Mouse (Mus musculus) frontal cortex, postnatal 36 days (tissue): ENCODE measurements at regions not wholly inside any gene's neighbourhood (a gene's known extent, or its start where the extent isn't known, plus 50 kb on each side); places are given as distances from the start of the nearest gene placed in this dataset.

Source experiments
- DNase-seq, 2 experiments: peaks; one replicate each; pipeline ENCODE4 v3.0.0; 2022; ENCODE audit warnings: low spot score in 2 of 2

- DNase-seq: no peak
Observed at GRCm38 (mm10) chr14:47857731-47858556, 209.7 kb downstream of the Ktn1 start.

GRCm38 (mm10) chr14:47862556-47862955 lies 214.3 kb downstream of the Ktn1 start:
- no peak for DNase-seq

GRCm38 (mm10) chr14:47863067-47863466 lies 214.8 kb downstream of the Ktn1 start:
- peak in 1 of 2 experiments; percentile 2 for DNase-seq

GRCm38 (mm10) chr14:47863701-47864100 lies 215.5 kb downstream of the Ktn1 start:
- no peak for DNase-seq

GRCm38 (mm10) chr14:47867017-47867416 lies 218.8 kb downstream of the Ktn1 start:
- DNase-seq: no peak

- DNase-seq: no peak
Observed at GRCm38 (mm10) chr14:47868258-47868780, 220.1 kb downstream of the Ktn1 start.

- DNase-seq: no peak
Observed at GRCm38 (mm10) chr14:47876585-47876984, 228.3 kb downstream of the Ktn1 start.

- no peak for DNase-seq
Observed at GRCm38 (mm10) chr14:47877167-47877566, 228.9 kb downstream of the Ktn1 start.

GRCm38 (mm10) chr14:47877771-47878443 lies 229.7 kb downstream of the Ktn1 start:
- DNase-seq: no peak

- peak in 1 of 2 experiments; percentile 8 for DNase-seq
Observed at GRCm38 (mm10) chr14:47885326-47885725, 235.3 kb upstream of the Peli2 start.

- no peak for DNase-seq
Observed at GRCm38 (mm10) chr14:47890251-47891198, 230.1 kb upstream of the Peli2 start.

GRCm38 (mm10) chr14:47896581-47896980 lies 224.0 kb upstream of the Peli2 start:
- no peak for DNase-seq

GRCm38 (mm10) chr14:47897907-47898530 lies 222.6 kb upstream of the Peli2 start:
- no peak for DNase-seq

- no peak for DNase-seq
Observed at GRCm38 (mm10) chr14:47898605-47899004, 222.0 kb upstream of the Peli2 start.

GRCm38 (mm10) chr14:47905334-47905733 lies 215.3 kb upstream of the Peli2 start:
- no peak for DNase-seq

- no peak for DNase-seq
Observed at GRCm38 (mm10) chr14:47909129-47909528, 211.5 kb upstream of the Peli2 start.

GRCm38 (mm10) chr14:47910741-47911295 lies 209.8 kb upstream of the Peli2 start:
- no peak for DNase-seq

GRCm38 (mm10) chr14:47911546-47912545 lies 208.8 kb upstream of the Peli2 start:
- peak; percentile 40 to 54 for DNase-seq

GRCm38 (mm10) chr14:47915621-47916020 lies 205.0 kb upstream of the Peli2 start:
- no peak for DNase-seq
